Mouse (Mus musculus) E14TG2a.4 (cell line): ENCODE data around the gene Rab8b.
A peak's percentile ranks its signal among the peaks of the same experiment; 100 is the strongest.

Experiments
- H3K27me3 ChIP-seq: 2 replicates; pipeline ENCODE4 v1.6.1; 2014; ENCODE audit warnings: low read length, control low read depth; ENCODE audit not compliant: insufficient read depth
- H3K36me3 ChIP-seq: 2 replicates; pipeline ENCODE4 v1.6.1; 2014; ENCODE audit warnings: low read length, control low read depth; ENCODE audit not compliant: insufficient read depth
- H3K4me1 ChIP-seq: replicated peaks from 2 replicates; pipeline ENCODE4 v1.6.1; 2014; ENCODE audit warnings: low read depth, low read length, control low read depth
- H3K4me3 ChIP-seq: replicated peaks from 2 replicates; pipeline ENCODE4 v1.5.1; 2014; ENCODE audit warnings: mild to moderate bottlenecking, low read length
- H3K9me3 ChIP-seq: 2 replicates; pipeline ENCODE4 v1.6.1; 2014; ENCODE audit warnings: low read length, control low read depth
- CTCF ChIP-seq: conservative IDR thresholded peaks from 2 replicates; pipeline ENCODE4 v1.5.1; 2014; ENCODE audit warnings: low read length
- NANOG ChIP-seq: IDR thresholded peaks from 2 replicates; pipeline ENCODE4 v1.6.1; 2014; ENCODE audit warnings: borderline replicate concordance, low read length, mixed read lengths
- POU5F1 ChIP-seq: IDR thresholded peaks from 2 replicates; pipeline ENCODE4 v1.6.1; 2014; ENCODE audit warnings: low read length, borderline replicate concordance

The Rab8b gene

GRCm38 (mm10) chr9:66945161-66945560 lies 25.7 kb upstream of the Rab8b start:
- peaks cover 30% of the 10 kb centered on the region for H3K4me1 ChIP-seq
- H3K4me3 ChIP-seq = peak overlapping the region; percentile 96
- TF ChIP-seq NANOG = no peak
- TF ChIP-seq CTCF = no peak
- no peak for TF ChIP-seq POU5F1
- no peaks in the 10 kb centered on the region for H3K27me3 ChIP-seq
- peaks cover 23% of the 10 kb centered on the region for H3K36me3 ChIP-seq
- no peaks in the 10 kb centered on the region for H3K9me3 ChIP-seq

- no peak overlapping the region for H3K4me3 ChIP-seq
- peaks cover 3% of the 10 kb centered on the region for H3K27me3 ChIP-seq
- TF ChIP-seq NANOG (no peak), CTCF (peak; percentile 76)
- no peaks in the 10 kb centered on the region for H3K36me3 ChIP-seq
- H3K9me3 ChIP-seq = no peaks in the 10 kb centered on the region
- H3K4me1 ChIP-seq = peaks cover 10% of the 10 kb centered on the region; the same call in 1 of the 2 replicates
Measured at GRCm38 (mm10) chr9:66938836-66939235, 19.3 kb upstream of the Rab8b start.

- Histone ChIP-seq H3K4me3 (no peak overlapping the region), H3K36me3 (no peaks in the 10 kb centered on the region), H3K9me3 (no peaks in the 10 kb centered on the region), H3K4me1 (peaks cover 5% of the 10 kb centered on the region; the same call in 1 of the 2 replicates), H3K27me3 (peaks cover 3% of the 10 kb centered on the region)
- TF ChIP-seq NANOG (no peak), CTCF (no peak), POU5F1 (no peak)
Measured at GRCm38 (mm10) chr9:66937507-66937906, 18.0 kb upstream of the Rab8b start.

- no peaks in the 10 kb centered on the region for H3K4me1 ChIP-seq
- TF ChIP-seq POU5F1 (no peak), NANOG (no peak), CTCF (no peak)
Measured at GRCm38 (mm10) chr9:66933869-66934808, 14.7 kb upstream of the Rab8b start.

GRCm38 (mm10) chr9:66930351-66930750 lies 10.9 kb upstream of the Rab8b start:
- H3K27me3 ChIP-seq = no peaks in the 10 kb centered on the region; the same call in 1 of the 2 replicates
- H3K36me3 ChIP-seq = no peaks in the 10 kb centered on the region
- no peaks in the 10 kb centered on the region for H3K9me3 ChIP-seq
- H3K4me3 ChIP-seq = no peak overlapping the region
- no peak for TF ChIP-seq CTCF
- no peak for TF ChIP-seq NANOG
- TF ChIP-seq POU5F1 = no peak
- no peaks in the 10 kb centered on the region for H3K4me1 ChIP-seq

More at GRCm38 (mm10) chr9:66933869-66934808, 14.7 kb upstream of the Rab8b start:
- no peaks in the 10 kb centered on the region for H3K9me3 ChIP-seq
- H3K4me3 ChIP-seq = no peak overlapping the region
- peaks cover 3% of the 10 kb centered on the region for H3K27me3 ChIP-seq
- no peaks in the 10 kb centered on the region for H3K36me3 ChIP-seq

- H3K36me3 ChIP-seq = no peaks in the 10 kb centered on the region
- H3K9me3 ChIP-seq = no peaks in the 10 kb centered on the region
- no peaks in the 10 kb centered on the region; the same call in 1 of the 2 replicates for H3K27me3 ChIP-seq
- H3K4me3 ChIP-seq = no peak overlapping the region
- no peak for TF ChIP-seq CTCF
- TF ChIP-seq NANOG = no peak
- no peak for TF ChIP-seq POU5F1
- H3K4me1 ChIP-seq = no peaks in the 10 kb centered on the region
Measured at GRCm38 (mm10) chr9:66927696-66928402, 8.4 kb upstream of the Rab8b start.

GRCm38 (mm10) chr9:66925853-66926252 lies 6.4 kb upstream of the Rab8b start:
- Histone ChIP-seq H3K4me1 (no peaks in the 10 kb centered on the region), H3K9me3 (no peaks in the 10 kb centered on the region)

GRCm38 (mm10) chr9:66922076-66922475 lies 2.6 kb upstream of the Rab8b start:
- no peak for TF ChIP-seq POU5F1
- TF ChIP-seq NANOG = no peak
- TF ChIP-seq CTCF = peak; percentile 43
- H3K9me3 ChIP-seq = no peaks in the 10 kb centered on the region

More at GRCm38 (mm10) chr9:66925853-66926252, 6.4 kb upstream of the Rab8b start:
- H3K4me3 ChIP-seq = no peak overlapping the region
- H3K36me3 ChIP-seq = no peaks in the 10 kb centered on the region
- H3K27me3 ChIP-seq = peaks cover 3% of the 10 kb centered on the region; the same call in 1 of the 2 replicates
- TF ChIP-seq CTCF (no peak), NANOG (no peak), POU5F1 (no peak)

More at GRCm38 (mm10) chr9:66922076-66922475, 2.6 kb upstream of the Rab8b start:
- peaks cover 7% of the 10 kb centered on the region for H3K4me1 ChIP-seq
- no peaks in the 10 kb centered on the region for H3K36me3 ChIP-seq
- no peak overlapping the region for H3K4me3 ChIP-seq
- peaks cover 26% of the 10 kb centered on the region for H3K27me3 ChIP-seq
